In genomic region chr2:9879493-9879892, GRCm38 (mm10) we compare ENCODE assay signal across 8 mouse cellular contexts. TPM values are rescaled to one million over a fixed set of nuclear protein-coding genes. Genes with fewer than 3 reads are reported as not detected.
DNase-seq lines count a peak whose midpoint lies in the region; ATAC-seq lines count a peak whose summit lies in the region.

No protein-coding gene starts in this region.

- peak; percentile 60 to 94 for DNase-seq in left cerebral cortex, postnatal 10 days (ENCODE audit: extremely low spot score in 1 of 2, low spot score in 2 of 2)
- DNase-seq in left cerebral cortex, adult 8-10 months (ENCODE audit: low spot score in 2 of 2) = no peak
- DNase-seq in cerebellum, postnatal 10 days = peak; percentile 90 to 93
- DNase-seq in limb, embryonic 11.5 days (ENCODE audit: low spot score) = peak; percentile 95
- peak; percentile 64 to 72 for DNase-seq in spleen, postnatal 14 days (ENCODE audit: low spot score in 2 of 2)

- no peak overlapping the region for H3K9ac ChIP-seq in hindbrain, embryonic 12.5 days
- no peak overlapping the region for H3K9ac ChIP-seq in limb, embryonic 11.5 days (ENCODE audit: low read length)
- H3K9ac ChIP-seq in midbrain, embryonic 12.5 days (replicated peaks) = 0 out of 2 replicates have a peak overlapping the region, but pooled peaks have one; percentile 43

- peak overlapping the region; percentile 77 for H3K4me2 ChIP-seq in hindbrain, embryonic 12.5 days (replicated peaks)
- H3K4me2 ChIP-seq in limb, embryonic 11.5 days (ENCODE audit: low read depth, severe bottlenecking) = peak overlapping the region; percentile 74
- peak overlapping the region; percentile 84 for H3K4me2 ChIP-seq in midbrain, embryonic 12.5 days (replicated peaks)

- peaks cover 81% of the 10 kb centered on the region for H3K27me3 ChIP-seq in hindbrain, embryonic 12.5 days
- H3K27me3 ChIP-seq in limb, embryonic 11.5 days (ENCODE audit: control insufficient read depth, insufficient read depth, low read length) = peaks cover 65% of the 10 kb centered on the region
- H3K27me3 ChIP-seq in midbrain, embryonic 12.5 days = peaks cover 95% of the 10 kb centered on the region

- no peaks in the 10 kb centered on the region for H3K9me3 ChIP-seq in hindbrain, embryonic 12.5 days (replicated peaks)
- H3K9me3 ChIP-seq in limb, embryonic 11.5 days (ENCODE audit: control insufficient read depth, low read length) = no peaks in the 10 kb centered on the region
- no peaks in the 10 kb centered on the region for H3K9me3 ChIP-seq in midbrain, embryonic 12.5 days

- no peak overlapping the region for H3K27ac ChIP-seq in hindbrain, embryonic 12.5 days
- H3K27ac ChIP-seq in limb, embryonic 11.5 days (replicated peaks; ENCODE audit: low read depth, low read length) = no peak overlapping the region
- H3K27ac ChIP-seq in midbrain, embryonic 12.5 days (replicated peaks) = peak overlapping the region; percentile 77

- peaks cover 36% of the 10 kb centered on the region for H3K4me1 ChIP-seq in hindbrain, embryonic 12.5 days
- peaks cover 12% of the 10 kb centered on the region for H3K4me1 ChIP-seq in limb, embryonic 11.5 days (ENCODE audit: control insufficient read depth, insufficient read depth, low read length)
- H3K4me1 ChIP-seq in midbrain, embryonic 12.5 days = peaks cover 38% of the 10 kb centered on the region

- H3K4me3 ChIP-seq in hindbrain, embryonic 12.5 days = peak overlapping the region; percentile 42
- H3K4me3 ChIP-seq in limb, embryonic 11.5 days (ENCODE audit: low read depth, low read length) = peak overlapping the region; percentile 32
- H3K4me3 ChIP-seq in midbrain, embryonic 12.5 days = peak overlapping the region; percentile 51

- H3K36me3 ChIP-seq in hindbrain, embryonic 12.5 days = no peaks in the 10 kb centered on the region
- no peaks in the 10 kb centered on the region for H3K36me3 ChIP-seq in limb, embryonic 11.5 days (ENCODE audit: control insufficient read depth, insufficient read depth, low read length)
- no peaks in the 10 kb centered on the region for H3K36me3 ChIP-seq in midbrain, embryonic 12.5 days

- under 1% methylated on average over 21 of the region's 21 CpGs for WGBS in hindbrain, embryonic 12.5 days
- WGBS in limb, embryonic 11.5 days = under 1% methylated on average over 21 of the region's 21 CpGs
- 0% methylated on average over 21 of the region's 21 CpGs for WGBS in midbrain, embryonic 12.5 days

- intact Hi-C loops in left cerebral cortex, postnatal 10 days (cut with DNase I) = loop anchor here (5.0 kb wide), 1 partner anchor 802 kb away; no protein-coding TSS in a partner anchor

- peak; percentile 38; the same call in 1 of the 2 replicates for ATAC-seq in frontal cortex, adult (ENCODE audit: low TSS enrichment)
- peak; percentile 94 for ATAC-seq in hindbrain, embryonic 12.5 days (ENCODE audit: low FRiP score)
- peak; percentile 91 for ATAC-seq in limb, embryonic 11.5 days (ENCODE audit: insufficient number of reproducible peaks, low FRiP score, low TSS enrichment, low read depth)
- peak; percentile 95 for ATAC-seq in midbrain, embryonic 12.5 days (ENCODE audit: low FRiP score, low read depth)

RNA-seq across cellular contexts. Expression of gene 4930412O13Rik, which starts 1.6 kb away (rescaled TPM):
- total RNA-seq in left cerebral cortex, postnatal 10 days (2021) = not detected
- not detected for total RNA-seq in left cerebral cortex, adult 8-10 months (2022)
- 1.1 and 2.9 TPM in 2 replicates for polyA plus RNA-seq in hindbrain, embryonic 12.5 days (2016; fragmentation: Nextera tagmentation; extraction: Ambion mirVana)
- 0.15 TPM in 1 of 2 replicates, not detected in the other for polyA plus RNA-seq in limb, embryonic 11.5 days (2014; fragmentation: Nextera tagmentation; extraction: Ambion mirVana)
- 3.0 and 5.3 TPM in 2 replicates for polyA plus RNA-seq in midbrain, embryonic 12.5 days (2016; fragmentation: Nextera tagmentation; extraction: Ambion mirVana)

RNA-seq across cellular contexts. Expression of gene 9230102O04Rik, which starts 9.8 kb away (rescaled TPM):
- total RNA-seq in left cerebral cortex, postnatal 10 days (2021) = not detected
- not detected for total RNA-seq in left cerebral cortex, adult 8-10 months (2022)
- 3.5 and 3.8 TPM in 2 replicates for polyA plus RNA-seq in hindbrain, embryonic 12.5 days (2016; fragmentation: Nextera tagmentation; extraction: Ambion mirVana)
- 0.61 TPM in 1 of 2 replicates, not detected in the other for polyA plus RNA-seq in limb, embryonic 11.5 days (2014; fragmentation: Nextera tagmentation; extraction: Ambion mirVana)
- 3.0 and 3.5 TPM in 2 replicates for polyA plus RNA-seq in midbrain, embryonic 12.5 days (2016; fragmentation: Nextera tagmentation; extraction: Ambion mirVana)

RNA-seq across cellular contexts. Expression of gene Gata3, which starts 10.3 kb away (rescaled TPM):
- under 1 TPM; 0.11 to 0.49 TPM for total RNA-seq in left cerebral cortex, postnatal 10 days (2021)
- total RNA-seq in left cerebral cortex, adult 8-10 months (2022) = 1 to 10 TPM in 1 of 4 experiments, under 1 TPM in 1, not detected in 2; 0.28 to 1.4 TPM
- polyA plus RNA-seq in hindbrain, embryonic 12.5 days (2016; fragmentation: Nextera tagmentation; extraction: Ambion mirVana) = 48.4 and 63.4 TPM in 2 replicates
- polyA plus RNA-seq in limb, embryonic 11.5 days (2014; fragmentation: Nextera tagmentation; extraction: Ambion mirVana) = 3.9 and 4.4 TPM in 2 replicates
- 77.4 and 84.2 TPM in 2 replicates for polyA plus RNA-seq in midbrain, embryonic 12.5 days (2016; fragmentation: Nextera tagmentation; extraction: Ambion mirVana)

Comparison
In these comparisons a context has a peak if more than half of its experiments do, and no peak if none do; other contexts are left out.
1. DNase-seq: peak in left cerebral cortex, postnatal 10 days (2 of 2), cerebellum, postnatal 10 days (2 of 2), limb, embryonic 11.5 days (single experiment) and spleen, postnatal 14 days (2 of 2); none in left cerebral cortex, adult 8-10 months (0 of 2).
2. ATAC-seq: peak in every context shown above with its lines; median percentile 95 in midbrain, embryonic 12.5 days; 94 in hindbrain, embryonic 12.5 days; 91 in limb, embryonic 11.5 days; 38 in frontal cortex, adult.
3. Peak in every context shown above with its lines, with median percentiles within 50 percentile points of each other: H3K4me2 ChIP-seq and H3K4me3 ChIP-seq.